Mouse (Mus musculus): ENCODE measurements at regions not wholly inside any gene's neighbourhood (a gene's known extent, or its start where the extent isn't known, plus 50 kb on each side); places are given as distances from the start of the nearest gene placed in this dataset.

- TF ChIP-seq POLR2A (IDR thresholded peaks at IDR 0.05; ENCODE audit: insufficient read depth, low read depth, low read length) (no peak), CTCF (IDR thresholded peaks at IDR 0.05) (no peak)
Measured at GRCm38 (mm10) chr2:72800696-72801095, 179.6 kb downstream of the Sp3 start.
